In the genomic region with DNA sequence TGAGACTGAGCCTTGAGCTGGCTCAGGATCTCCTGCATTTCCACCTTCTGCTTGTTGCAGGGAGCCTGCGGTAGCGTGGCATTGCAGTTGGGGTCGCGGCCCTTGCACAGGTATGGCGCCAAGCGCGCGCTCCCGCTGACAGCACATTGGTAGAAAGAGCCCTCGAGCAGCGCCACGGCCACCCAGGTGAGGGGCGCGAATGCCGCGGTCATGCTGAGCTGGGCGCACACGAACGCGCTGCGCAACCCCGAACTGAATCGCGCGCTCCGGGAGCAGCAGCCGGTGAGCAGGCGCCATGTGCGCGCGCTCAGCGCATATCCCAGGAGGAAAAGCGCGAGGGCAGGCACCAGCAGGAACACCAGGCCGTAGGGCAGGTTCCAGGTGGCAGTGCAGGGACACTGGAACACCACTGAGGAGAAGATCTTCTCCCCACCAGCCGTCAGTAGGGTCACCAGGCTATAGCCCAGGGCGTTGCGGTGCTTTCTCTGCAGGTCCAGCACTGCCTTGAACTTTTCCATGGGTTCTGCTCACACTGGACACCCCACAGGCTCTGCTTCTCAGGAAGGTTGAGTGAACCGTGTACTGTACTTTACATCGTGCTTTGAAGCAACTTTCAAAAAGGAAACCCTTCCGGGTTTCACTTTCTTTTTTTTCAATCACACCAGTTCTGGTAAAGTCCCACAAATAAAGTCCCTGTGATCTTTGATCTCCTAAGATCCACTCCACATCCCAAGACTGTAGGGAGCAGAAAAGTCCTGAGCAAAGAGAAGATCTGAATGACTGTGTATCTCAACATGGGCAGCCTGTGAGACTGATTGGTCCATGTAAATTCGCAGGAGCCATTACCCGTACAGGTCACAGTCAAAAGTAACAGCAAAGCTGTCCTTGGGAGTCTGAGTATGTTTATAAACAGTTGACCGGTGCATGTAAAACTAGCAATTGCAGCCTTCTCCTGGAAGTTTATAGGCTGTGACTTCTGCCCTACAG, we compare ENCODE assay signal across 8 mouse cellular contexts. TPM values are rescaled to one million over a fixed set of nuclear protein-coding genes. Genes with fewer than 3 reads are reported as not detected.
DNase-seq lines count a peak whose midpoint lies in the region; ATAC-seq and TF ChIP-seq lines count a peak whose summit lies in the region.

TSS of gene Calhm6 (minus strand) at position 593 of the 987 bp plus-strand sequence.

- DNase-seq in cerebellum, adult 11 months, result peak; percentile 1
- peak; percentile 71 for DNase-seq in embryonic facial prominence, embryonic 10.5 days (ENCODE audit: low spot score)
- peak; percentile 52 for DNase-seq in liver, adult 2 months (ENCODE audit: extremely low read depth, low read depth, low spot score)
- DNase-seq in spleen, postnatal 36 days (ENCODE audit: low spot score in 2 of 2), result peak; percentile 48 to 50

- H3K36me3 ChIP-seq in embryonic facial prominence, embryonic 10.5 days (replicated peaks), result no peaks in the 10 kb centered on the region
- H3K36me3 ChIP-seq in heart, embryonic 12.5 days, result no peaks in the 10 kb centered on the region
- H3K36me3 ChIP-seq in kidney, embryonic 15.5 days, result no peaks in the 10 kb centered on the region
- H3K36me3 ChIP-seq in liver, adult 2 months (ENCODE audit: control insufficient read depth, insufficient read depth, low read length), result no peaks in the 10 kb centered on the region
- no peaks in the 10 kb centered on the region for H3K36me3 ChIP-seq in midbrain, embryonic 16.5 days (ENCODE audit: control insufficient read depth, insufficient read depth, low read length)

- 0 out of 2 replicates have a peak, but pooled peaks have one; percentile 24 for TF ChIP-seq CTCF in liver, adult 2 months (IDR thresholded peaks at IDR 0.05; ENCODE audit: low read depth, low read length)

- H3K4me1 ChIP-seq in embryonic facial prominence, embryonic 10.5 days, result peaks cover 9% of the 10 kb centered on the region; the same call in 1 of the 2 replicates
- 0 out of 2 replicates have a peak, but pooled peaks cover 2% of the 10 kb centered on the region for H3K4me1 ChIP-seq in heart, embryonic 12.5 days (replicated peaks)
- H3K4me1 ChIP-seq in kidney, embryonic 15.5 days, result peaks cover 9% of the 10 kb centered on the region; the same call in 1 of the 2 replicates
- peaks cover 12% of the 10 kb centered on the region for H3K4me1 ChIP-seq in liver, adult 2 months (ENCODE audit: control insufficient read depth, insufficient read depth, low read length)
- peaks cover 2% of the 10 kb centered on the region; the same call in 1 of the 2 replicates for H3K4me1 ChIP-seq in midbrain, embryonic 16.5 days (ENCODE audit: control insufficient read depth, insufficient read depth, low read length)

- peak within 1 kb of the TSS; percentile 70 for H3K4me3 ChIP-seq in embryonic facial prominence, embryonic 10.5 days
- H3K4me3 ChIP-seq in heart, embryonic 12.5 days, result peak within 1 kb of the TSS; percentile 61
- H3K4me3 ChIP-seq in kidney, embryonic 15.5 days (replicated peaks), result peak within 1 kb of the TSS; percentile 56
- H3K4me3 ChIP-seq in liver, adult 2 months (ENCODE audit: insufficient read depth, low read depth, low read length), result peak within 1 kb of the TSS; percentile 85
- peak within 1 kb of the TSS; percentile 51 for H3K4me3 ChIP-seq in midbrain, embryonic 16.5 days (ENCODE audit: low read depth, low read length)

- H3K27me3 ChIP-seq in embryonic facial prominence, embryonic 10.5 days (replicated peaks; ENCODE audit: low read depth, poor library complexity, severe bottlenecking), result peaks cover 18% of the 10 kb centered on the region; the same call in 1 of the 2 replicates
- H3K27me3 ChIP-seq in heart, embryonic 12.5 days (replicated peaks), result no peaks in the 10 kb centered on the region
- H3K27me3 ChIP-seq in kidney, embryonic 15.5 days, result no peaks in the 10 kb centered on the region
- H3K27me3 ChIP-seq in liver, adult 2 months (ENCODE audit: control insufficient read depth, insufficient read depth, low read length), result no peaks in the 10 kb centered on the region
- no peaks in the 10 kb centered on the region for H3K27me3 ChIP-seq in midbrain, embryonic 16.5 days (ENCODE audit: control insufficient read depth, insufficient read depth, low read depth, low read length)

- TF ChIP-seq POLR2A in liver, adult 2 months (IDR thresholded peaks at IDR 0.05; ENCODE audit: extremely low read depth, insufficient read depth, low read length), result no peak

- H3K79me2 ChIP-seq in liver, adult 2 months (ENCODE audit: control insufficient read depth, insufficient read depth, low read length), result no peaks in the 10 kb centered on the region

- peak within 1 kb of the TSS; percentile 73 for H3K27ac ChIP-seq in embryonic facial prominence, embryonic 10.5 days (replicated peaks)
- H3K27ac ChIP-seq in heart, embryonic 12.5 days (ENCODE audit: poor library complexity, severe bottlenecking), result no peak within 1 kb of the TSS
- no peak within 1 kb of the TSS for H3K27ac ChIP-seq in kidney, embryonic 15.5 days
- peak within 1 kb of the TSS; percentile 80 for H3K27ac ChIP-seq in liver, adult 2 months (replicated peaks; ENCODE audit: insufficient read depth, low read depth, low read length)
- H3K27ac ChIP-seq in midbrain, embryonic 16.5 days (ENCODE audit: low read length), result no peak within 1 kb of the TSS

- ATAC-seq in cerebellum, adult (ENCODE audit: insufficient number of reproducible peaks, low FRiP score, low TSS enrichment), result no peak
- ATAC-seq in heart, embryonic 12.5 days (ENCODE audit: insufficient number of reproducible peaks, low FRiP score), result peak; percentile 63
- ATAC-seq in kidney, embryonic 15.5 days (replicated peaks; ENCODE audit: low FRiP score), result peak; percentile 88
- peak; percentile 94 for ATAC-seq in midbrain, embryonic 16.5 days

- 18% methylated on average over 44 of the region's 44 CpGs for WGBS in embryonic facial prominence, embryonic 10.5 days
- WGBS in heart, embryonic 12.5 days, result 14% methylated on average over 44 of the region's 44 CpGs
- 16% methylated on average over 44 of the region's 44 CpGs for WGBS in kidney, embryonic 15.5 days
- 7% methylated on average over 44 of the region's 44 CpGs for WGBS in liver, adult 2 months
- WGBS in midbrain, embryonic 16.5 days, result 15% methylated on average over 44 of the region's 44 CpGs

- H3K9ac ChIP-seq in heart, embryonic 12.5 days, result peak within 1 kb of the TSS; percentile 63
- H3K9ac ChIP-seq in kidney, embryonic 15.5 days, result peak within 1 kb of the TSS; percentile 47
- H3K9ac ChIP-seq in liver, adult 2 months (ENCODE audit: low read depth, low read length), result peak within 1 kb of the TSS; percentile 90
- peak within 1 kb of the TSS; percentile 66 for H3K9ac ChIP-seq in midbrain, embryonic 16.5 days (ENCODE audit: low read depth, low read length)

- H3K4me2 ChIP-seq in heart, embryonic 12.5 days, result peak within 1 kb of the TSS; percentile 82
- H3K4me2 ChIP-seq in kidney, embryonic 15.5 days, result peak within 1 kb of the TSS; percentile 89
- H3K4me2 ChIP-seq in midbrain, embryonic 16.5 days (ENCODE audit: low read length), result peak within 1 kb of the TSS; percentile 70

- H3K9me3 ChIP-seq in embryonic facial prominence, embryonic 10.5 days, result 0 out of 2 replicates have a peak, but pooled peaks cover 4% of the 10 kb centered on the region
- no peaks in the 10 kb centered on the region for H3K9me3 ChIP-seq in heart, embryonic 12.5 days (replicated peaks)
- no peaks in the 10 kb centered on the region for H3K9me3 ChIP-seq in kidney, embryonic 15.5 days (replicated peaks)
- no peaks in the 10 kb centered on the region; the same call in 1 of the 2 replicates for H3K9me3 ChIP-seq in midbrain, embryonic 16.5 days (replicated peaks; ENCODE audit: control insufficient read depth, low read length, poor library complexity, severe bottlenecking)

RNA-seq across cellular contexts. Expression of gene Calhm6, which starts in this region (rescaled TPM):
- 0.62 and 0.68 TPM in 2 replicates for polyA plus RNA-seq in embryonic facial prominence, embryonic 10.5 days (2016; fragmentation: Nextera tagmentation; extraction: Ambion mirVana)
- polyA plus RNA-seq in heart, embryonic 12.5 days (2016; fragmentation: Nextera tagmentation; extraction: Ambion mirVana), result 0.64 and 0.78 TPM in 2 replicates
- 0.75 and 0.90 TPM in 2 replicates for polyA plus RNA-seq in kidney, embryonic 15.5 days (2015; fragmentation: Nextera tagmentation; extraction: Ambion mirVana)
- total RNA-seq in liver, adult 2 months (2014; rRNA removed), result 2.6 and 5.3 TPM in 2 replicates
- polyA plus RNA-seq in liver, adult 2 months (2012; rRNA removed), result 1.8 and 3.9 TPM in 2 replicates
- polyA plus RNA-seq in midbrain, embryonic 16.5 days (2015; fragmentation: Nextera tagmentation; extraction: Ambion mirVana), result 0.45 and 0.67 TPM in 2 replicates

Comparison
In these comparisons a context has a peak if more than half of its experiments do, and no peak if none do; other contexts are left out.
1. Peak in DNase-seq, H3K4me3 ChIP-seq and H3K27ac ChIP-seq in embryonic facial prominence, embryonic 10.5 days; RNA of the gene not detected or under 1 TPM.
2. Peak in ATAC-seq, H3K4me3 ChIP-seq, H3K9ac ChIP-seq and H3K4me2 ChIP-seq in heart, embryonic 12.5 days; RNA of the gene not detected or under 1 TPM.
3. Peak in ATAC-seq, H3K4me3 ChIP-seq, H3K9ac ChIP-seq and H3K4me2 ChIP-seq in kidney, embryonic 15.5 days; RNA of the gene not detected or under 1 TPM.
4. Peak in ATAC-seq, H3K4me3 ChIP-seq, H3K9ac ChIP-seq and H3K4me2 ChIP-seq in midbrain, embryonic 16.5 days; RNA of the gene not detected or under 1 TPM.
5. DNase-seq: peak in every context shown above with its lines; median percentile 71 in embryonic facial prominence, embryonic 10.5 days; 52 in liver, adult 2 months; 49 in spleen, postnatal 36 days; 1 in cerebellum, adult 11 months.